Mouse (Mus musculus): ENCODE measurements at regions not wholly inside any gene's neighbourhood (a gene's known extent, or its start where the extent isn't known, plus 50 kb on each side); places are given as distances from the start of the nearest gene placed in this dataset.

- WGBS = 88% methylated on average over 8 of the region's 8 CpGs
- H3K4me2 ChIP-seq (ENCODE audit: low read length) = no peak overlapping the region
- H3K4me1 ChIP-seq (ENCODE audit: control insufficient read depth, insufficient read depth, low read length) = 0 out of 2 replicates have a peak, but pooled peaks cover 7% of the 10 kb centered on the region
- no peaks in the 10 kb centered on the region for H3K27me3 ChIP-seq (ENCODE audit: control insufficient read depth, insufficient read depth, low read length)
- DNase-seq (no peak), ATAC-seq (ENCODE audit: low FRiP score, low TSS enrichment) (no peak)
- no peaks in the 10 kb centered on the region for H3K36me3 ChIP-seq (ENCODE audit: control insufficient read depth, insufficient read depth, low read length)
- no peaks in the 10 kb centered on the region for H3K9me3 ChIP-seq (ENCODE audit: control insufficient read depth, low read length)
- no peak overlapping the region for H3K9ac ChIP-seq (replicated peaks; ENCODE audit: low read length)
- no peak overlapping the region for H3K27ac ChIP-seq (replicated peaks; ENCODE audit: low read depth, low read length)
- H3K4me3 ChIP-seq (replicated peaks; ENCODE audit: low read depth, low read length) = no peak overlapping the region
These were observed 164.0 kb downstream of the Usp46 start for GRCm38 (mm10) chr5:73904146-73904811.

GRCm38 (mm10) chr5:73912149-73912548 is 156.1 kb downstream of the Usp46 start:
- Histone ChIP-seq H3K9ac (replicated peaks; ENCODE audit: low read length) (no peak overlapping the region), H3K9me3 (ENCODE audit: control insufficient read depth, low read length) (no peaks in the 10 kb centered on the region), H3K4me1 (ENCODE audit: control insufficient read depth, insufficient read depth, low read length) (no peaks in the 10 kb centered on the region), H3K27ac (replicated peaks; ENCODE audit: low read depth, low read length) (no peak overlapping the region), H3K4me3 (replicated peaks; ENCODE audit: low read depth, low read length) (no peak overlapping the region), H3K4me2 (ENCODE audit: low read length) (no peak overlapping the region), H3K36me3 (ENCODE audit: control insufficient read depth, insufficient read depth, low read length) (no peaks in the 10 kb centered on the region), H3K27me3 (ENCODE audit: control insufficient read depth, insufficient read depth, low read length) (no peaks in the 10 kb centered on the region)
- 84% methylated on average over 1 of the region's 1 CpGs for WGBS
- no peak for ATAC-seq (ENCODE audit: low FRiP score, low TSS enrichment)
- no peak for DNase-seq

GRCm38 (mm10) chr5:73913116-73913515 is 155.1 kb downstream of the Usp46 start:
- H3K4me1 ChIP-seq (ENCODE audit: control insufficient read depth, insufficient read depth, low read length) = no peaks in the 10 kb centered on the region
- WGBS = 61% methylated on average over 6 of the region's 6 CpGs
- ATAC-seq (ENCODE audit: low FRiP score, low TSS enrichment) (no peak), DNase-seq (no peak)
- H3K4me3 ChIP-seq (replicated peaks; ENCODE audit: low read depth, low read length) = no peak overlapping the region
- no peaks in the 10 kb centered on the region for H3K27me3 ChIP-seq (ENCODE audit: control insufficient read depth, insufficient read depth, low read length)
- H3K9ac ChIP-seq (replicated peaks; ENCODE audit: low read length) = no peak overlapping the region
- H3K36me3 ChIP-seq (ENCODE audit: control insufficient read depth, insufficient read depth, low read length) = no peaks in the 10 kb centered on the region
- H3K4me2 ChIP-seq (ENCODE audit: low read length) = no peak overlapping the region
- no peaks in the 10 kb centered on the region for H3K9me3 ChIP-seq (ENCODE audit: control insufficient read depth, low read length)
- H3K27ac ChIP-seq (replicated peaks; ENCODE audit: low read depth, low read length) = no peak overlapping the region

- Histone ChIP-seq H3K9ac (replicated peaks; ENCODE audit: low read length) (no peak overlapping the region), H3K27ac (replicated peaks; ENCODE audit: low read depth, low read length) (no peak overlapping the region), H3K4me3 (replicated peaks; ENCODE audit: low read depth, low read length) (no peak overlapping the region), H3K9me3 (ENCODE audit: control insufficient read depth, low read length) (no peaks in the 10 kb centered on the region), H3K27me3 (ENCODE audit: control insufficient read depth, insufficient read depth, low read length) (no peaks in the 10 kb centered on the region), H3K36me3 (ENCODE audit: control insufficient read depth, insufficient read depth, low read length) (no peaks in the 10 kb centered on the region), H3K4me2 (ENCODE audit: low read length) (no peak overlapping the region), H3K4me1 (ENCODE audit: control insufficient read depth, insufficient read depth, low read length) (no peaks in the 10 kb centered on the region)
- no peak for DNase-seq
- ATAC-seq (ENCODE audit: low FRiP score, low TSS enrichment) = no peak
- 79% methylated on average over 2 of the region's 2 CpGs for WGBS
These were observed 150.2 kb downstream of the Usp46 start for GRCm38 (mm10) chr5:73918011-73918410.

- no peak overlapping the region for H3K9ac ChIP-seq (replicated peaks; ENCODE audit: low read length)
- no peak overlapping the region for H3K27ac ChIP-seq (replicated peaks; ENCODE audit: low read depth, low read length)
- H3K4me2 ChIP-seq (ENCODE audit: low read length) = no peak overlapping the region
- H3K36me3 ChIP-seq (ENCODE audit: control insufficient read depth, insufficient read depth, low read length) = no peaks in the 10 kb centered on the region
- 89% methylated on average over 6 of the region's 6 CpGs for WGBS
- no peaks in the 10 kb centered on the region for H3K27me3 ChIP-seq (ENCODE audit: control insufficient read depth, insufficient read depth, low read length)
- ATAC-seq (ENCODE audit: low FRiP score, low TSS enrichment) = no peak
- H3K4me3 ChIP-seq (replicated peaks; ENCODE audit: low read depth, low read length) = no peak overlapping the region
- no peak for DNase-seq
- no peaks in the 10 kb centered on the region for H3K4me1 ChIP-seq (ENCODE audit: control insufficient read depth, insufficient read depth, low read length)
- no peaks in the 10 kb centered on the region for H3K9me3 ChIP-seq (ENCODE audit: control insufficient read depth, low read length)
These were observed 148.3 kb downstream of the Usp46 start for GRCm38 (mm10) chr5:73919936-73920335.

GRCm38 (mm10) chr5:73927534-73927933 is 140.7 kb downstream of the Usp46 start:
- Histone ChIP-seq H3K4me2 (ENCODE audit: low read length) (no peak overlapping the region), H3K9ac (replicated peaks; ENCODE audit: low read length) (no peak overlapping the region), H3K4me1 (ENCODE audit: control insufficient read depth, insufficient read depth, low read length) (no peaks in the 10 kb centered on the region), H3K9me3 (ENCODE audit: control insufficient read depth, low read length) (no peaks in the 10 kb centered on the region), H3K27me3 (ENCODE audit: control insufficient read depth, insufficient read depth, low read length) (no peaks in the 10 kb centered on the region), H3K36me3 (ENCODE audit: control insufficient read depth, insufficient read depth, low read length) (no peaks in the 10 kb centered on the region), H3K27ac (replicated peaks; ENCODE audit: low read depth, low read length) (no peak overlapping the region), H3K4me3 (replicated peaks; ENCODE audit: low read depth, low read length) (no peak overlapping the region)
- WGBS = 71% methylated on average over 9 of the region's 9 CpGs
- DNase-seq (no peak), ATAC-seq (ENCODE audit: low FRiP score, low TSS enrichment) (no peak)

GRCm38 (mm10) chr5:73928691-73929090 is 139.5 kb downstream of the Usp46 start:
- Histone ChIP-seq H3K4me3 (replicated peaks; ENCODE audit: low read depth, low read length) (no peak overlapping the region), H3K9me3 (ENCODE audit: control insufficient read depth, low read length) (no peaks in the 10 kb centered on the region), H3K27ac (replicated peaks; ENCODE audit: low read depth, low read length) (no peak overlapping the region), H3K4me2 (ENCODE audit: low read length) (no peak overlapping the region), H3K4me1 (ENCODE audit: control insufficient read depth, insufficient read depth, low read length) (no peaks in the 10 kb centered on the region), H3K9ac (replicated peaks; ENCODE audit: low read length) (no peak overlapping the region), H3K36me3 (ENCODE audit: control insufficient read depth, insufficient read depth, low read length) (no peaks in the 10 kb centered on the region), H3K27me3 (ENCODE audit: control insufficient read depth, insufficient read depth, low read length) (no peaks in the 10 kb centered on the region)
- no peak for ATAC-seq (ENCODE audit: low FRiP score, low TSS enrichment)
- DNase-seq = peak; percentile 15
- WGBS = 84% methylated on average over 10 of the region's 10 CpGs

- ATAC-seq (ENCODE audit: low FRiP score, low TSS enrichment) (no peak), DNase-seq (no peak)
- H3K4me2 ChIP-seq (ENCODE audit: low read length) = no peak overlapping the region
- no peak overlapping the region for H3K4me3 ChIP-seq (replicated peaks; ENCODE audit: low read depth, low read length)
- H3K36me3 ChIP-seq (ENCODE audit: control insufficient read depth, insufficient read depth, low read length) = no peaks in the 10 kb centered on the region
- no peaks in the 10 kb centered on the region for H3K4me1 ChIP-seq (ENCODE audit: control insufficient read depth, insufficient read depth, low read length)
- no peaks in the 10 kb centered on the region for H3K9me3 ChIP-seq (ENCODE audit: control insufficient read depth, low read length)
- H3K27me3 ChIP-seq (ENCODE audit: control insufficient read depth, insufficient read depth, low read length) = no peaks in the 10 kb centered on the region
- 92% methylated on average over 5 of the region's 5 CpGs for WGBS
- no peak overlapping the region for H3K27ac ChIP-seq (replicated peaks; ENCODE audit: low read depth, low read length)
- no peak overlapping the region for H3K9ac ChIP-seq (replicated peaks; ENCODE audit: low read length)
These were observed 138.0 kb downstream of the Usp46 start for GRCm38 (mm10) chr5:73930205-73930604.

GRCm38 (mm10) chr5:73937799-73938198 is 130.4 kb downstream of the Usp46 start:
- Histone ChIP-seq H3K27ac (replicated peaks; ENCODE audit: low read depth, low read length) (no peak overlapping the region), H3K9me3 (ENCODE audit: control insufficient read depth, low read length) (no peaks in the 10 kb centered on the region), H3K4me3 (replicated peaks; ENCODE audit: low read depth, low read length) (no peak overlapping the region), H3K9ac (replicated peaks; ENCODE audit: low read length) (no peak overlapping the region), H3K27me3 (ENCODE audit: control insufficient read depth, insufficient read depth, low read length) (no peaks in the 10 kb centered on the region), H3K4me2 (ENCODE audit: low read length) (no peak overlapping the region), H3K36me3 (ENCODE audit: control insufficient read depth, insufficient read depth, low read length) (no peaks in the 10 kb centered on the region), H3K4me1 (ENCODE audit: control insufficient read depth, insufficient read depth, low read length) (no peaks in the 10 kb centered on the region)
- ATAC-seq (ENCODE audit: low FRiP score, low TSS enrichment) = no peak
- DNase-seq = no peak
- 39% methylated on average over 2 of the region's 2 CpGs for WGBS
